Mouse (Mus musculus) adrenal gland, postnatal 10 days (tissue): ENCODE results near the gene Heca. TPM values are rescaled to one million over a fixed set of nuclear protein-coding genes. Genes with fewer than 3 reads are reported as not detected.
"Not testable (repeated sequence)": the region's sequence is repeated elsewhere in the genome, so short reads cannot be mapped to it uniquely, and the experiment has no call there.

Experiments
- DNase-seq: peaks from one replicate; pipeline ENCODE4 v3.0.0; 2021; ENCODE audit warnings: mixed read lengths
- long read RNA-seq, 2 experiments: library from polyadenylated mRNA; stranded (forward); transcript quantifications; one replicate each; pipeline ENCODE4 v2.0.0; 2021
- total RNA-seq, 2 experiments: library from RNA; stranded (reverse); gene quantifications; 2 replicates each; pipeline ENCODE4 v1.2.3; 2021

Heca gene
- 10 to 100 TPM; 31.8 to 35.7 TPM for total RNA-seq
- long read RNA-seq, experiment 1, full-length matches to known transcripts: 16 of 33 reads
- long read RNA-seq, experiment 1, partial matches to known transcripts: 9 of 33 reads
- long read RNA-seq, experiment 1, other reads (novel, unspliced or antisense): 8 of 33 reads
- long read RNA-seq, experiment 2, full-length matches to known transcripts: 18 of 19 reads
- long read RNA-seq, experiment 2, partial matches to known transcripts: 0 of 19 reads
- long read RNA-seq, experiment 2, other reads (novel, unspliced or antisense): 1 of 19 reads

DNA sequence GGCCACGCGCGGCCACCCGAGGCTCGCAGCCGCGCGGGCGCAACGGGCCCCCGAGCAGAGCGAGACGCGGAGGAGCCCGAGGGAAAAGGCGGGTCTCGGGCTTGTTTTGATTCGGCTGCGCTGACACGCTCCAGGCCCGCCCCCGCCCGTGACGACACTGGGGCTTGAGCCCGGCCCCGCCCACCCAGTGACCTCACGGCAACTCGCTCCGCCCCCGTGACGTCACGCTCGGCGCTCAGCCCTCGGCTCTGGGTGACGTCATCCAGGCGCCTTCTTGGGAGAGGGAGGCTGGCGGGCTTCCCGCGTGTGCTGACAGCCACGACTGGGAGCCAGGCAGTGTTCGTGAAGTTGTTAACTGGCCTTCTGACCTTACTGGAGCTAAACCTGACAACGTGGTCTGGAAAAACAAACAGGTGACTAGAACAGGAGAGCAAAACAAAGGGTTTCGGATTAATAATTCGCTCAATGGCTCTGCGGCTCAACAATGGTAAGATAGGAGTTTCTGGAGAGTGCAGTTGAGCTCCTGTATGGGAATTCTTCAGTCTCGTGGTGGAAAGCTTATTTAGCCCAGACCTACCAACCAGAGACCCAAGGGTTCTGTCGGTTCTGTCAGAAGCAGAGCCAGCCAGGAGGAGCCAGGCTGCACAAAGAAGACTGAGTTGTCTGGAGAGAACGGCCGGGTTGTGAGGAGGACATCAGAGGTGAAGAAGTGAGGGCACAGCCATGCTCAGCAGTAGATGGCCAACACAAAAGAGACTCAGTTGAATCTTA lies at the start of gene Heca:
TSS of gene Heca (minus strand) at position 108 of the 771 bp plus-strand sequence.
- peak; percentile 95 for DNase-seq

DNA sequence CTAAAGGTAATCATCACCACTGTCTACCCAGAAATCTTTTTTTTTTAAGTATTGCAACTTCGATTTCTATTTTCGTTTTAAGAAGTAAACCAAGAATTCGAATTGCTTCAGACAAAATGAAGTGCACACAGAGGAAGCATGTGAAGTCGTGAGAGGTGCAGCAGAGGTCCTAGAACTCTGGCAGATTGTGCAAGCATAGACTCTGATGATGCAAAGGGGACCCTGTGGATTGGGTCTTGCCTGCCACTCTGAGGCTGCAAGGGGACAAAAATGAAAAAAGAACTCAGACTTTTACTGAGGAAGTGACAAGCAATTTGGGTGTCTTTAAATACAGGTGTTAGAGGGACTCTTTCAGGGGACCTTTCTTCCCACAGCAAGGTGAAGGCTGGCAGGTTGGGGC lies 42.7 kb upstream of the Heca start:
- DNase-seq: no peak

DNA sequence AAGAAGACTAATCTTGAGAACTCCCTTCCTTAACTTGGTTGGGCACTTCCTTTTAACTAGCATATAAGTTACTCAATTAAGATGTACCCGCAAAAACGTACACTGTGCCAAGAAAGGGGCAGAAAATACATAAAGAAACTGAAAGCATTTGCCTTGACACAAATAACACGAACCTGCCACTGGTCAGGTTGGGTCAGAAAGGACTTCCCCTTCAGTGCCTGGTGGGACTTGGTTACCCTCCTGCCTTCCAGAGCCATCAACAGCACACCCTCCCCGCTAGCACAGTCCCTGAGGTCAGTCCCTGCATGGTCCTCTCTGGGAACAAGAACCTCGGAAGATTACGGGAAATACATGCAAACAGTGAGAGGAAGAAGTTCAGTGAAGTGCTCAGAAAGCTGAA lies 41.3 kb upstream of the Heca start:
- DNase-seq: no peak

DNA sequence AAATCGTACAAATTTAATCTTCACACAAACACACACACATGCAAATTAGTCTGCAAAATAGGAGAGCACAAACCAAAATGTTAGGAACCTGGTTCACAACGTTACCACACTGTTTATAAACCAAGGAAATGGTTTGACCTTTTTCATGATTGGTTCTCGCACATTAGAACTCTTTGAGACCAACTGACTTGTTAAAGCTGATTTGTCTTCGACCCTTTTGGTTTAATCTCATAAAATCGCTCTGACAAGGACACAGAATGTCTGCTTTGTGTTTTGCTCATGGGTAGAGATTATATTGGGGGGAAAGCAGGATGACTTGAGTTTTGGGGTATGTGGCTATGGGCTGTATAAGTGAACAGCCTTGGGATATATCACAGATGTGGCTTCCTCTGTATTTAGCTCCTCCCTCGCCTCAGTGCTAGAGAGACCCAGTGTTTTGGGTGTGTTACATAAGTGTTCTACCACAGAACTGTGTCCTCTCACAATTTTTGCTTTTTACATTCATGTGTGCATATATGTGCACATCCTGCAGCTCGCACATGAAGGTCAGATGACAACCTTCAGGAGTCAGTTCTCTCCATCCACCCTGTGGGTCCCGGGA lies 40.1 kb upstream of the Heca start:
- DNase-seq: no peak

DNA sequence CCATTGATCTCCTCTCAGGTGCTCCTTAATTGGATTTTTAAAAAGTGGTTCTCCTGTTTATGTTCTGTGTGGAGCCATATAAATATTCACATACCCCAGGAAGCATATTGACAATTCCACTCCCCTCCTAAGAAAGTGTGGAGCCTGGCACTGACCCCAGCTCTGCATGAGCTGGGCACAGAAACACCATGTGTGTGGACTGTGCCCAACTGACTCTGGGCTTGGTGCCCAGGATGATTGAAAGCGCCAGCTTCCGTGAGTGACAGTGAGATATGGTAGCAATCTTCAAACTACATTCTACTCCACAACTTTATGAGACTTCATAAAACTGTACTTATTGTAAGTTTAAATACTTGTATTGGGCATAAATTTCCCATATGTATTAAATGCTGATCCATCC lies 35.4 kb upstream of the Heca start:
- peak; percentile 63 for DNase-seq

DNA sequence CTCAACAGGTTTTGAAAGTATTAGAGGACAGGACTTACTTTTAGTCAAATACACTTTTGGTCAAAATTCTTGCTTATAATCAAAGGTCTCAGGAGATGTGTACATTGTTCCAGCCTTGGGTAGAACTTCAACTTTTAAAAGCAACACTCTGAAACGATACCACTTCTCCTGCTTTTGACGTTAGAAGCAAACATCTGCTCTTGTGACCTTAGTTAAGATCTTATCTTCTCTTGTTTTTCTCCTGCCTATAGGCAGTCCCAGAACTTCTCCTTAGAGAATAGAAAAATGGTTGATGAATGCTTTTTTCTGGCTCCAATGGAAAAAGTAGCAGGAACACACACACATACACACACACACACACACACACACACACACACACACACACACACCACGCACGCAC lies 18.2 kb upstream of the Heca start:
- no peak for DNase-seq

DNA sequence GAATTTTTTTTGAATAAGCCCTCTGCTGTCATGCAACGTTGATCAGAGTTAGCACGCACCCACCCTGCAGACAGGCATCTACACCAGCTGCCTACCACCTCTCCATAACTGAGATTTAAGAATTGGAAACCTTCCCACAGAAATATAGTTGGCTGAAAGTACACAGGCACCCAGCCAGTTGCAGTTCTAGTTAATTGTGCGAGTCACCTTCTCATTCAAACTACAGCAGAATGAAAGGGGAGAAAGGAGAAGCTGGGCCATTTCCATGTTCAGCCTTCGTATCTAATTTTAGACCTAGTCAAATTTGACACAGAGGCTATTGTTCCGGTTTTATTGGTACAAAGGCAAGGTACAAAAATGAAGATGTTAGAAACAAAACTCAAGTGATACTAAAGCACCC lies 2.9 kb upstream of the Heca start:
- DNase-seq: no peak

DNA sequence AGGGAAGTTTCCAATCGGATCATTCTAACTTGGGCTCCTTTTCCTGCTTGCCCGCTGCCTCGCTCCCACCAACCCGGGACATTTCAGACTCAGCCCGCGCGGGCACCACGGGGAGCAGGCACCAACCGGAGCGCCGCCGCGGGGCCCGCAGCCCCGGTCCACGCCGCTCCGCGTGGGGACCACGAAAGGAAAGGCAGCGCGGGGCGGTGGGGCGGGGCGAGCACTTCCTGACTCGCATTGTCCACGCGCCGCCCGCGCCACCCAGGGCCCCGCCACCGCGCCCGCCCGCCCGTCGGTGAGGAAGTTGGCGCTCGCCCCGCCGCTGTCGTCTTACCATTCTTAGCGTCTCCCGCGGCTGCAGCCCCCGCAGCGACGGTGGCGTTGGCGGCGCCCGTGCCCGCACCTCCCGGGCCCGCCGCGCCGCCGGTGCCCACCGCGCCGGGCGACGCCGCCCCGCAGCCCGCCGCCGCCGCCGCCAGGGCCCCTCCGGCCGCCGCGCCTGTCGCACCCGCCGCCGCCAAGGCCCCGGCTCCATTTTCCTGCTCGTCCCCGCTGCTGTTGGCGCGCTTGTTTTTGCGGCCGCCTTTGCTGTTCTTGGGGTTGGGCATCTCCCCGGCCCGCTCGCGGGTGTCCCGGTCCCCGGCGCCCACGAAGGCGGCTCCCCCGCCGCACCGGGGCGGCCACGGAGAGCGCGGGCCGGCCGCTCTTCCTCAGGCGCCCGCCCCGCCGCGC lies 526 bp downstream of the Heca start:
- peak; percentile 81 for DNase-seq

DNA sequence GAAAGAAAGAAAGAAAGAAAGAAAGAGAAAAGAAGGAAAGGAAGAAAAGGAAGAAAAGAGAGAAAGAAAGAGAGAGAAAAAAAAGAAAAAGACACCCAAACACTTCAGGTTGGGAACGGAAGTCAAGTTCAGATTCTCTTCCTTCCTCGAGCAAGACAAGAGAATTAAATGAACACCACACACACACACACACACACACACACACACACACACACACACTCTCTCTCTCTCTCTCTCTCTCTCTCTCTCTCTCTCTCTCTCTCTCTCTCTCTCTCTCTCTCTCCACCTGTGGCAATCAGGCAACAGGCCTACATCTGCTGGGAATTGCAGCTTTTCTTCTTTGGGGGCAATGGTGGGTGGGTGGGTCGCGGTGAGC lies 1.1 kb downstream of the Heca start:
- DNase-seq: not testable (repeated sequence)

DNA sequence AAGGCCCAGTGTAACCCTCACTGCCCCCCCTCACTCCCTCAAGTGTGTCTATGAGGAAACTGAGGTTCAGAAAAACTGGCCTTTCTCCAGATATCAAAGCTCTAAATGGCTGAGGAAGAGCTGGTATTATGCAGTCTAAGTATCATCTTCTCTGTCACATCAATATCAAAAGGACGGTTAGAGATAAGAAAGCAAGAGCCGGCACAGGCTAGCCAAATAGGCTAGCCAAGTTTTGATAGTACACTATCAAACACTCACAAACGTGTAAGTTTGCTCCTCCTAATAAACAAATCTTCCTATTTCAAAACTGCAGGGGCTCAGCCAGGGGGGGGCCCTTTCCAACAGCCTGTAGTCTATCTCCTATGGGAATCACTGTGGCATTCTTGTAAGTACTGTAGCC lies 1.8 kb downstream of the Heca start:
- no peak for DNase-seq

DNA sequence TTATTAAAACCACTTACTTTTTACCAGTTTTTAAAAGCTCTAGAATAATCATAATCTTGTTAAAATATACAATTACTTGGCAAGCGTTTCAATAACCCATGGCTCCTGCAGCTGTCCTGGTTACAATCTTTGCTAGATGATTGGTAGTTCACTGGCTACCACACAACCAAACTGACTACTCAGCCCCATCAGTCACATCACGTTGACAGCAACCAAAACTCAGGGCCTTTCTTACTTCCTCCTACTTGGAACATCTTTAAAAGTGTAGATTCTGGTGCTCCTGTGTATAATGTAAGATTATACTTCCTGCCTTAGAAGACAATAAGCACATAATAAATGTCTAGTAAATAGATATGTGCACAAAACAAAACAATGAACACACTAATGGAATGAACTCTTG lies 14.2 kb downstream of the Heca start:
- DNase-seq: no peak

DNA sequence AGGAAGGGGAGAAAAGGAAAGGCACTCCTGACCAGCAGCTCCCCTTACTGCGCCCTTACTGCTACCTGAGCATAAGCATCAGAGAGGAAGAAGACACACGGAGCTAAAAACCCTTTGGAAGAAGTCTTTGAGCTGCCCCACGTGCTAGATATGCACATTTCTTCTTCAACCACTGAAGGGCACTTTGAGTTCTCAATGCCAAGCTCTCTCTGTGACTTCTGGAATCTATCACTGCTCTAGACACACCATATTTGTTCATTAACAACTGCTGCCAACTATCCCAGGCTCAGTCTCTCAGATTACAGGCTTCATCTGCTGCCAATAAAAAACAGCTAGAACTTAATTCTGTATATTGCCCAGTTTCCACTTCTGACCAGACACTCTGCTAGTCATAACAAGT lies 15.7 kb downstream of the Heca start:
- DNase-seq: no peak

DNA sequence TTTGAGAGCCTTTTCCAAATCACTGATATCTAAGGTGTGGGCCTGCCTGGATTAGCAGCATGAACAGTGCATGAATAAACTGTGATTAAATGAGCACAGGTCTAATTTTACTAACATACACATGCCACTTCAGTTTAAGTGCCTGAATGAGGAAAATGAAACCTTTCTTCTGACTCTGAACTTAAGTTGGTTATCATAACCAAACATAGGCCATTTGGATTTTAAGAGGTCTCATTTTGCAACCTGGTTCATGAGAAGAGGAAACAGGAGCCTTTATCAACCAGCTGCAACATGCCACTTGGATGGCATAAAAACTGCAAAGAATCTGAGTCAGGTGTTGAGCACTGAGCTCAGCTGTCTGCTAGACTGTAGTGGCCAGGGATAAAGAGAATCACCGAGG lies 16.7 kb downstream of the Heca start:
- DNase-seq: no peak

DNA sequence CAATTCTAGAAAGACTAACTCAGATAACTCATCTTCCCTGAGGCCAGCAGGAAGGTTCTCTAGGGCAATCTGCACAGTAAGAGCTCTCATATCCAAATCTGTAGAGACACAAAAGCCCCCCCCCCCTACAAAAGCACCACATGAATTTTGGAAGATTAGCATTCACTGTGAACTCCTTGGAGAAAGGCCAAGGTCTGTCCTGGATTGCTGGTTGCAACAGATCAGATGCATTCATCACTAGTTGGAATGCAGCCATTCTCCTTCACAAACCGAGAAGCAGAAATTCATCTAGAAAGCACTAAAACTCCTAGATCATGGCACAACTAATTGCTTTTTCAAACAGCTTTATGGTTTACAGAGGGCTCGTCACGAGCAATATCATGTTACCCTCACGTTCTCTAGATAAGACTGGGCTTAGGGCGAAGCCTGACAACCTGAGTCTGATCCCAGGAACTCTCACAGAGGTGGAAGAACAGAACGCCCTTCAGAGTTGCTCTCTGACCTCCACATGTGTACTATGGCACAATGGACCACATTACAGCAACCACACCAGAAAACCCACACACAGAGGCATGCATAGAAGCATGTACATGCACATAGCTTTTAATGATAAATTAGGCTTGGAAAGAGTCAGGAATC lies 17.3 kb downstream of the Heca start:
- DNase-seq: peak; percentile 67

DNA sequence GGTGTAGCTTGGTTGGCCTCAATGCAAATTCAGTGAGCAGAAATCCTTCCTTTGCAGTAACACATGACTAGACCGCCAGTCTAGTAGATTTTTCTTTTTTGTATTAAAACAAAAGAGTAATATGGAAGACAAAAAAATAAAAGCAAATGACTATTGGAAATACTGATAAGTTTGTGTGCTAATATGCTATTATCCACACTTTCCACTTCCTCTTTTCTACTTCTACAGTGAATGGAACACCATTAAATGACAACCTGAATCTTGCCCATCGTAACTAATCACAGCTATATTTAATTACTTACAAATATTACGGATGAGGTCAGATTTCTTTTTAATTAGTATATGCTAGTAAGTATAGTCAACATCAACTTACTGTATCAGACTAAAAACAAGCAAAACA lies 22.7 kb downstream of the Heca start:
- no peak for DNase-seq

DNA sequence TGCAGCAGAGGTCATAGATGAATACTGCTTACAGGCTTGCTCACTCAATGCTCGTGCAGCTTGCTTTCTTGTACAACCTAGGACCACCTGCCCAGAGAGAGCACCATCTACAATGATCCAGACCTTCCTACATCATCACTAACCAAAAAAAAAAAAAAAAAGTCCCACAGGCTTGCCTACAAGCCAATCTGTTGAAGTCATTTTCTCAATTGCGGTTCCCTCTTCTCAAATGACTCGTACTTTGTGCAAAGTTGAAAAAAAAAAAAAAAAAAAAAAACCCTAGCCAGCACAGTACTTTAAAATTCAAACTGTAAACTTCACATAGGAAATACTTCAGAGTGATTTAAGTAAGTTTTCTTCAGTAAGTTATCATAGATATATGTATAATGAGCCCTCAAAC lies 23.7 kb downstream of the Heca start:
- DNase-seq: no peak

DNA sequence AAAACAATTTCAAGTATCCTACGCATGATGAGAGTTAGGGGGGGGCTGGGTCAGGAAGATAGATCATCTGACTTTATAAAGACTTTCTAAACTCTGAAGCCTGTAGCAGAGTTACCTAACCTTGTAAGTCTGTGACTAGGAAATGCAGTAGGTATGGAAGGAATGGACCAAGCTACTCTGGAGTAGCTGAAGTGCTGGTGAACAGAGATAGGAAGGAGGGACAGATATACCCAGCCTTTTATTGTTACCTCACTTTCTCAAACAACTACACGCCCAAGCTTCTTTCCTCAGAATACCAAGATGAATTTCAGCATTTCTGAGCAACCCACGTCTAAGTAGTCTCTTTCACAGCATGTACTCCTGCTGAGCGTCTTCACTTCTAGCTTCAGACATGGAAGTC lies 26.5 kb downstream of the Heca start:
- no peak for DNase-seq

DNA sequence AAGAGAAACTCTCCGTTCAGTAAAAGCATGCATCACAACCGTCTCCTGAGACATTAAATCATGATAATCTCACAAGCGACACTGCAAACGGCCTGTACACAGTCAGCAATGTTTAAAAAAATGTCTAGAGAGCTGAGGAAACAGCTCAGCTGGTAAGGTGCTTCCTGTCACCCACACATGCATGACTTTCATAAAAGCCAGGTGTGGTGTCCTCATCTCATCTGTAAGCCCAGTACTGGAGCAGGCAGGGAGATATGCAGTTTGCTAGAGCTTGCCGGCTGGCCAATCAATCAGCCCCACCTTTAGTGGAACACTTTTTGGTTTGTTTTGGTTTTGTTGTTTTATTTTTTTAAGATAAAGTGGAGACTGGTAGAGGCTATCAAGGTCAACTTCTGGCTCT lies 27.9 kb downstream of the Heca start:
- no peak for DNase-seq

DNA sequence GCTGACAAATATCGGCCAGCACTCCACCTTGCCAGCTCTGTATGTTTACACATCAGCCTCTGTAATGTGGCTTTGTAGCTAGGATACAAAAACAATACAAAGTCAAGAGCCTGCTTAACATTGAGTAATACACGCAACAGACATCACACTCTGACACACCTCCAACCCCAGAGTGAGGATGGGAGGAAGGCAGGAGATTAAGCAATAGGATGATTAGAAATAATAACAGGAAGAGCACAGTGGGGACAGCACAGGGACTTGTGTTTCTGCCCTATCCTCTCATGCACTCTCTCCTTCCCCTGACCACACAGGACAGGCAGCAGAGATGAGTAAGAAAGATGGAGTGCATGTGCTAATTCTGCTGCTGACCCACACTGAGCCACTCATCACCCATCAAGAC lies 28.8 kb downstream of the Heca start:
- DNase-seq: no peak

DNA sequence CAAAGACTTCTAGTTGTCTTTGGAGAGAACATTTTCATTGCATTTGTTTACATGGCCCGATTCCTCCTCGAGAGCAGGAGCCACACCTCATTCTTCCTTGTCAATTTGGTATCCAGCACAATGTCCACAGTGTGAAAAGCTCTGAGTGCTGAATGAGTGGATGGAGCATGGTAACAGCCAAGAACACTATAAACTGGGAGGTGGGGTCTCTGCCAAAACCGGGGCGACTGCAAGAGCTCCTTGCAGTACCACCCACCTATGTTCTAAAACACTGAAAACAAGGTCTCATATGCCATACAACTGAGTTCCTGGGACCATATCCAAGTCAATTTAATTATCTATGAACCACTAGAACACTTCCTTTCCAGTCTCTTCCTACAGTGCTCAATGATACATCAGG lies 39.1 kb downstream of the Heca start:
- DNase-seq: no peak

DNA sequence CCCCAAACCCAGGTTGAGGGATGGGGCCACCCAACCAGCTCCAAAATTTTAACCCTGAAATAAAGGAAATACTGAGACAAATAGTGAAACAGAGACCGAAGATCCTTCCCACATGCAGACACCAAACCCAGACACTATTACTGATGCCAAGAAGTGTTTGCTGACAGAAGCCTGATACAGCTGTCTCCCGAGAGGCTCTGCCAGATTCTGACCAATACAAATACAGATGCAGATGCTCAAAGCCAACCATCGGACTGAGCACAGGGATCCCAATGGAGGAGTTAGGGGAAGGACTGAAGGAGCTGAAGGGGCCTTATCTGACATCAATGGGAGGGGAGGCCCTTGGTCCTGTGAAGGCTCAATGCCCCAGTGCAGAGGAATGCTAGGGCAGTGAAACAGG lies 41.5 kb downstream of the Heca start:
- DNase-seq: not testable (repeated sequence)

DNA sequence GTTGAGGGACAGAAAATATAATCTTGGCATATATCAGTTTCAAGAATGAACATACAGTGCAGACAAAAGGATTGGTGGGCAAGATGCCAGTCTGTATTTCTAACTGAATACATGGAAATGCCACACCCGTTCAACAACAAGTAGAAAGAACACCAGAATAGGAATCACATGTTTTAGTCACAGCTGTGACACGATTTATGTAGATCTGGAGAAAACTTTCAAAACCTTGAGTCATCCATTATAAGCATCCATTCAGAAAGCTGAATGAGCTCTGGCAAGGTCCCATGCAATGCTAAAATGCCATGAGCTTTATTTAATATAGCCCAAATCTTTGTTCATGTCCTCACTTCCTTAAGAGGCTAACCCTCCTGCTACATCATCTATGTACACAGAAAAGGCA lies 44.4 kb downstream of the Heca start:
- no peak for DNase-seq

DNA sequence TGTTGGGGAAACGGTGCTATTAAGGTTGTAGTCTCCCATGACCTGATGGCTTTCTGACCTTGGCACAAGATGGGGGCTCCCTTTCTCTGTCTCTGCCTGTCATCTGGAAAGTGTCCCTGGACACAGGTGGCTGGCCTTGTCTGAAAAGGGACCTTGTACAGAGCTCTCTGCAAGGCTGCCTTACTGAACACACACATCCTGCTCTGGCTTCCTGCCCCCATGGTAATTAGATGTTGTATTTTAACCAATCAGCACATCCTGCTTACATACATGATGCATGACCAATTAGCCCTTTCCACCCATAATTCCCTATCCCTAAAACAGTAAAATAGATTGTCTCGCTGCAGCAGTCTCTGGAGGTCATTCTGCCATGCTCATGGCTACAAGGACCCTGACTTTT lies 67.1 kb downstream of the Heca start:
- DNase-seq: peak; percentile 29
